Mouse (Mus musculus): ENCODE measurements around the gene Arhgap9.
"Not testable (repeated sequence)": the region's sequence is repeated elsewhere in the genome, so short reads cannot be mapped to it uniquely, and the experiment has no call there.

Gene Arhgap9

GRCm38 (mm10) chr10:127292987-127293538 lies 28.7 kb upstream of the Arhgap9 start:
- DNase-seq = no peak

- no peak for DNase-seq
Observed at GRCm38 (mm10) chr10:127293590-127294113, 28.1 kb upstream of the Arhgap9 start.

GRCm38 (mm10) chr10:127294895-127295510 lies 26.8 kb upstream of the Arhgap9 start:
- no peak for DNase-seq

- DNase-seq = peak in 1 of 2 experiments; percentile 11
Observed at GRCm38 (mm10) chr10:127295986-127296794, 25.6 kb upstream of the Arhgap9 start.

- DNase-seq = peak in 1 of 2 experiments; percentile 2
Observed at GRCm38 (mm10) chr10:127297015-127297871, 24.5 kb upstream of the Arhgap9 start.

GRCm38 (mm10) chr10:127300361-127300760 lies 21.4 kb upstream of the Arhgap9 start:
- peak in 1 of 2 experiments; percentile 1 for DNase-seq

GRCm38 (mm10) chr10:127303136-127303535 lies 18.6 kb upstream of the Arhgap9 start:
- DNase-seq = no peak

GRCm38 (mm10) chr10:127309167-127309566 lies 12.6 kb upstream of the Arhgap9 start:
- not testable (repeated sequence) for DNase-seq

- no peak for DNase-seq
Observed at GRCm38 (mm10) chr10:127310523-127311475, 11.0 kb upstream of the Arhgap9 start.

GRCm38 (mm10) chr10:127311476-127312355 lies 10.0 kb upstream of the Arhgap9 start, which contains the start of gene Mars:
Gene Mars, minus strand, starts transcription at chr10:127311786.
- peak; percentile 92 to 94 for DNase-seq

- DNase-seq = peak; percentile 81 to 87
Observed at GRCm38 (mm10) chr10:127312356-127312676, 9.4 kb upstream of the Arhgap9 start.

- no peak for DNase-seq
Observed at GRCm38 (mm10) chr10:127312858-127313257, 8.9 kb upstream of the Arhgap9 start.

GRCm38 (mm10) chr10:127313516-127313915 lies 8.2 kb upstream of the Arhgap9 start:
- DNase-seq = not testable (repeated sequence)

GRCm38 (mm10) chr10:127314950-127315349 lies 6.8 kb upstream of the Arhgap9 start:
- not testable (repeated sequence) for DNase-seq

- no peak for DNase-seq
Observed at GRCm38 (mm10) chr10:127317277-127317676, 4.5 kb upstream of the Arhgap9 start.

GRCm38 (mm10) chr10:127318009-127318408 lies 3.8 kb upstream of the Arhgap9 start:
- no peak for DNase-seq

GRCm38 (mm10) chr10:127319969-127320368 lies 1.8 kb upstream of the Arhgap9 start:
- no peak for DNase-seq

GRCm38 (mm10) chr10:127322178-127322577 lies 414 bp downstream of the Arhgap9 start:
- no peak for DNase-seq

GRCm38 (mm10) chr10:127322669-127323068 lies 905 bp downstream of the Arhgap9 start:
- DNase-seq = no peak

- DNase-seq = no peak
Observed at GRCm38 (mm10) chr10:127323131-127323855, 1.5 kb downstream of the Arhgap9 start.
